Mouse (Mus musculus): ENCODE data around the gene Mras. TPM values are rescaled to one million over a fixed set of nuclear protein-coding genes. Genes with fewer than 3 reads are reported as not detected.
A peak's percentile ranks its signal among the peaks of the same experiment; 100 is the strongest.

Mras gene
- polyA plus RNA-seq, 1 experiment from 2014 or later, result 55.2 TPM

GRCm38 (mm10) chr9:99423692-99424573, 13.2 kb downstream of the Mras start:
- Histone ChIP-seq H3K27me3 (no peaks in the 10 kb centered on the region), H3K4me3 (no peak overlapping the region), H3K27ac (no peak overlapping the region), H3K9me3 (no peaks in the 10 kb centered on the region), H3K4me1 (replicated peaks) (peaks cover 57% of the 10 kb centered on the region), H3K4me2 (no peak overlapping the region), H3K9ac (no peak overlapping the region), H3K36me3 (no peaks in the 10 kb centered on the region)
- 72% methylated on average over 9 of the region's 9 CpGs for WGBS
- ATAC-seq (ENCODE audit: low FRiP score), result no peak

GRCm38 (mm10) chr9:99421914-99422313, 15.3 kb downstream of the Mras start:
- Histone ChIP-seq H3K9me3 (no peaks in the 10 kb centered on the region), H3K4me2 (no peak overlapping the region), H3K27ac (no peak overlapping the region), H3K4me1 (replicated peaks) (peaks cover 76% of the 10 kb centered on the region), H3K4me3 (no peak overlapping the region), H3K27me3 (no peaks in the 10 kb centered on the region), H3K9ac (no peak overlapping the region), H3K36me3 (no peaks in the 10 kb centered on the region)
- WGBS, result 84% methylated on average over 3 of the region's 3 CpGs
- no peak for ATAC-seq (ENCODE audit: low FRiP score)

GRCm38 (mm10) chr9:99419951-99420701, 17.1 kb downstream of the Mras start:
- no peak overlapping the region for H3K9ac ChIP-seq
- WGBS, result 81% methylated on average over 8 of the region's 8 CpGs
- no peaks in the 10 kb centered on the region for H3K9me3 ChIP-seq
- no peak overlapping the region for H3K27ac ChIP-seq
- H3K4me1 ChIP-seq (replicated peaks), result peaks cover 76% of the 10 kb centered on the region
- no peak overlapping the region for H3K4me2 ChIP-seq
- no peaks in the 10 kb centered on the region for H3K27me3 ChIP-seq
- no peak overlapping the region for H3K4me3 ChIP-seq
- no peak for ATAC-seq (ENCODE audit: low FRiP score)
- no peaks in the 10 kb centered on the region for H3K36me3 ChIP-seq

GRCm38 (mm10) chr9:99418377-99418776, 18.8 kb downstream of the Mras start:
- Histone ChIP-seq H3K36me3 (no peaks in the 10 kb centered on the region), H3K27me3 (no peaks in the 10 kb centered on the region), H3K4me3 (no peak overlapping the region), H3K9me3 (no peaks in the 10 kb centered on the region), H3K4me2 (no peak overlapping the region), H3K9ac (no peak overlapping the region), H3K27ac (peak overlapping the region; percentile 70), H3K4me1 (replicated peaks) (peaks cover 66% of the 10 kb centered on the region)
- ATAC-seq (ENCODE audit: low FRiP score), result peak; percentile 43
- 46% methylated on average over 5 of the region's 5 CpGs for WGBS

GRCm38 (mm10) chr9:99417288-99417846, 19.8 kb downstream of the Mras start:
- WGBS, result 51% methylated on average over 4 of the region's 4 CpGs
- H3K4me3 ChIP-seq, result no peak overlapping the region
- no peaks in the 10 kb centered on the region for H3K27me3 ChIP-seq
- peak overlapping the region; percentile 70 for H3K27ac ChIP-seq
- peaks cover 60% of the 10 kb centered on the region for H3K4me1 ChIP-seq (replicated peaks)
- H3K9me3 ChIP-seq, result no peaks in the 10 kb centered on the region
- H3K9ac ChIP-seq, result peak overlapping the region; percentile 2; the same call in 1 of the 2 replicates
- peak; percentile 78 for ATAC-seq (ENCODE audit: low FRiP score)
- H3K4me2 ChIP-seq, result no peak overlapping the region
- H3K36me3 ChIP-seq, result no peaks in the 10 kb centered on the region

- Histone ChIP-seq H3K9me3 (no peaks in the 10 kb centered on the region), H3K4me1 (replicated peaks) (peaks cover 54% of the 10 kb centered on the region), H3K27me3 (no peaks in the 10 kb centered on the region), H3K4me3 (no peak overlapping the region), H3K4me2 (no peak overlapping the region), H3K27ac (peak overlapping the region; percentile 70), H3K36me3 (no peaks in the 10 kb centered on the region), H3K9ac (no peak overlapping the region)
- ATAC-seq (ENCODE audit: low FRiP score), result peak; percentile 6; the same call in 1 of the 2 replicates
- 92% methylated on average over 3 of the region's 3 CpGs for WGBS
These were observed 20.4 kb downstream of the Mras start for GRCm38 (mm10) chr9:99416809-99417208.

GRCm38 (mm10) chr9:99411785-99412184, 25.4 kb downstream of the Mras start:
- no peak overlapping the region for H3K4me3 ChIP-seq
- ATAC-seq (ENCODE audit: low FRiP score), result no peak
- 90% methylated on average over 4 of the region's 4 CpGs for WGBS
- no peak overlapping the region for H3K27ac ChIP-seq
- H3K9ac ChIP-seq, result no peak overlapping the region
- H3K36me3 ChIP-seq, result 0 out of 2 replicates have a peak, but pooled peaks cover 4% of the 10 kb centered on the region
- no peak overlapping the region for H3K4me2 ChIP-seq
- H3K27me3 ChIP-seq, result no peaks in the 10 kb centered on the region
- peaks cover 28% of the 10 kb centered on the region for H3K4me1 ChIP-seq (replicated peaks)
- H3K9me3 ChIP-seq, result no peaks in the 10 kb centered on the region

GRCm38 (mm10) chr9:99411093-99411492, 26.1 kb downstream of the Mras start:
- H3K4me2 ChIP-seq, result no peak overlapping the region
- no peak overlapping the region for H3K27ac ChIP-seq
- H3K4me3 ChIP-seq, result no peak overlapping the region
- no peak overlapping the region for H3K9ac ChIP-seq
- no peaks in the 10 kb centered on the region for H3K27me3 ChIP-seq
- no peaks in the 10 kb centered on the region for H3K9me3 ChIP-seq
- whole genome bisulfite sequencing, result 93% methylated on average over 5 of the region's 5 CpGs
- H3K36me3 ChIP-seq, result peaks cover 4% of the 10 kb centered on the region; the same call in 1 of the 2 replicates
- peaks cover 24% of the 10 kb centered on the region for H3K4me1 ChIP-seq (replicated peaks)
- ATAC-seq (ENCODE audit: low FRiP score), result no peak

- H3K9ac ChIP-seq, result no peak overlapping the region
- H3K27me3 ChIP-seq, result no peaks in the 10 kb centered on the region
- WGBS, result 87% methylated on average over 3 of the region's 3 CpGs
- no peak for ATAC-seq (ENCODE audit: low FRiP score)
- H3K9me3 ChIP-seq, result no peaks in the 10 kb centered on the region
- peaks cover 4% of the 10 kb centered on the region; the same call in 1 of the 2 replicates for H3K36me3 ChIP-seq
- H3K4me2 ChIP-seq, result no peak overlapping the region
- H3K27ac ChIP-seq, result no peak overlapping the region
- H3K4me1 ChIP-seq (replicated peaks), result peaks cover 13% of the 10 kb centered on the region
- no peak overlapping the region for H3K4me3 ChIP-seq
These were observed 27.9 kb downstream of the Mras start for GRCm38 (mm10) chr9:99409280-99409679.

GRCm38 (mm10) chr9:99401288-99401974, 35.8 kb downstream of the Mras start:
- 82% methylated on average over 9 of the region's 9 CpGs for WGBS
- no peak for ATAC-seq (ENCODE audit: low FRiP score)
- Histone ChIP-seq H3K36me3 (peaks cover 31% of the 10 kb centered on the region), H3K4me2 (no peak overlapping the region), H3K4me1 (replicated peaks) (peaks cover 4% of the 10 kb centered on the region; the same call in 1 of the 2 replicates), H3K27me3 (no peaks in the 10 kb centered on the region), H3K4me3 (no peak overlapping the region), H3K9ac (no peak overlapping the region), H3K9me3 (no peaks in the 10 kb centered on the region), H3K27ac (no peak overlapping the region)

- Histone ChIP-seq H3K4me3 (no peak overlapping the region), H3K36me3 (peaks cover 31% of the 10 kb centered on the region), H3K9ac (no peak overlapping the region), H3K4me2 (no peak overlapping the region), H3K27ac (no peak overlapping the region), H3K4me1 (replicated peaks) (peaks cover 4% of the 10 kb centered on the region; the same call in 1 of the 2 replicates), H3K27me3 (no peaks in the 10 kb centered on the region), H3K9me3 (no peaks in the 10 kb centered on the region)
- no peak for ATAC-seq (ENCODE audit: low FRiP score)
- WGBS, result 85% methylated on average over 6 of the region's 6 CpGs
These were observed 36.4 kb downstream of the Mras start for GRCm38 (mm10) chr9:99400781-99401180.

Measured in hindbrain, embryonic 13.5 days (tissue).